Mouse (Mus musculus) olfactory bulb, adult 2 months (tissue): ENCODE data around the gene Il2ra. TPM values are rescaled to one million over a fixed set of nuclear protein-coding genes. Genes with fewer than 3 reads are reported as not detected.

Source experiments
- H3K27ac ChIP-seq: fragments of 200-500 bp; 2 replicates; pipeline ENCODE4 v1.5.1; 2012; ENCODE audit warnings: low read depth, low read length; ENCODE audit not compliant: insufficient read depth
- H3K4me1 ChIP-seq: fragments of 200-500 bp; 2 replicates; pipeline ENCODE4 v1.6.1; 2012; ENCODE audit warnings: low read length; ENCODE audit not compliant: control insufficient read depth, insufficient read depth
- H3K4me3 ChIP-seq: fragments of 200-500 bp; 2 replicates; pipeline ENCODE4 v1.5.1; 2012; ENCODE audit warnings: mild to moderate bottlenecking, low read depth, low read length, moderate library complexity; ENCODE audit not compliant: insufficient read depth
- CTCF ChIP-seq: fragments of 200-500 bp; IDR thresholded peaks from 2 replicates; pipeline ENCODE4 v1.5.1; 2012; ENCODE audit warnings: low read depth, mild to moderate bottlenecking, low read length, moderate library complexity; ENCODE audit not compliant: insufficient read depth
- POLR2A ChIP-seq: fragments of 200-500 bp; IDR thresholded peaks from 2 replicates; pipeline ENCODE4 v1.6.1; 2012; ENCODE audit warnings: mild to moderate bottlenecking, low read depth, low read length, moderate library complexity; ENCODE audit not compliant: insufficient read depth
- WGBS: fragments of 180-500 bp; shearing (Covaris S2); methylation state at CpG from one replicate; pipeline ENCODE4 v1.1.7; 2018; 5-methylcytosine and 5-hydroxymethylcytosine counted together
- polyA plus RNA-seq: library from polyadenylated mRNA; stranded (reverse); fragments of >200 nt; gene quantifications from 2 replicates; pipeline ENCODE4 v1.2.4, GENCODE M21; 2012; ENCODE audit warnings: low replicate concordance; ENCODE audit not compliant: missing spikeins, insufficient read depth, insufficient read length

The Il2ra gene
- polyA plus RNA-seq, 1 experiment = not detected

DNA sequence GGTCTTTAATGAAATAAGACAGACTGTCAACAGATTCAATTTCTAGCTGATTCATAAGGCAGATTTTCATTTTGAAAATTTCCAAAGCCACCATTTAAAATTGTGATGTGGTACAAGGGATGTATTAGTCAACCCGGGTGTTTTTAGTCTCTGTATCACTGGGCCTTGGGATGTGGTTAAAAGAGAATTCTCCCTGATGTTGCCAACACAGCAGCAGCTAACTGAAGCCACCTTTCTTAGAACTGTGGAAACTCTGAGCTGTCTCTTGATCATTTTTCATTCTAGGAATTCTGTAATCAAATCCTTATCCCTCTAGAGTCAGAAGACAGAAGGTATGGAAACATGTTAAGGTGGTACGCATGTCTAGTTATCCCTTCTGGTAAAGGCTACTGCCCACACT lies 2.7 kb downstream of the Il2ra start:
- TF ChIP-seq POLR2A (no peak), CTCF (no peak)
- 94% methylated on average over 2 of the region's 2 CpGs for WGBS
- no peak overlapping the region for H3K27ac ChIP-seq
- no peak overlapping the region for H3K4me3 ChIP-seq
- H3K4me1 ChIP-seq = no peaks in the 10 kb centered on the region

DNA sequence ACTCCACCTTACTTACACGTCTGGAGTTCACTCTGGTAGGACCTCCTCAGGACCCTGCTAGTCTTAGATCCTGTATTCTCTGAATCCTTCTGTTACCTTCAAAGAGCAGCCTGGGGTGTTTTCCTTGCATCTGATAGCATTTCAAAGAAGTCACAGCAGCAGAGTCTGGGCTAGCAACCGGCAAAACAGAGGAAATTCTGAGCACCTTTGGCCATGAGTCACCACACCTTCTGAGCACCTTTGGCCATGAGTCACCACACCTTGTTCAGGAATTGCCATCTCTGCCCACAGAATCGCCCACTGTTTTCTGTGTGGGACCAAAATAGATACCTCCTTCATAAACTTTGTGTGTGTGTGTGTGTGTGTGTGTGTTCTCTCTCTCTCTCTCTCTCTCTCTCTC lies 8.9 kb downstream of the Il2ra start:
- Histone ChIP-seq H3K4me3 (no peak overlapping the region), H3K4me1 (no peaks in the 10 kb centered on the region), H3K27ac (no peak overlapping the region)
- 63% methylated on average over 3 of the region's 3 CpGs for WGBS
- TF ChIP-seq CTCF (no peak), POLR2A (no peak)

DNA sequence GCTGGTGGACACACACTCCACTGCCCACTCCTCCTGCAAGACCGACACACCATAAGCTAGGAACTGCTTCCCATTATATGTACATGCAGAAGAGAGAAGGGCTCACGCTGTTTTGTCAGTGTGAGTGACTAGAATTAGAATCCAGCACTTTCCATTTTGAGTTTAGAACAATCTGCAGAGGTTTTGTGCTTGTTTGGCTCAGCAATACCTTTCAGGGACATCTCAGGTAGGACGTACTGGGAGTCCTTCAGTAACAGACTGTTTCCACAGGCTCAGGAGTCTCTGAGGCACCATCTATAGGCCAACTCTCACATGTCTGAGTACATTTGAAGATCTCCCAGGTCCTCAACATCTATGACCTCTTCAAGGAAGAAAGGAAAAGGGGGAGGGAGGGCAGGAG lies 9.6 kb downstream of the Il2ra start:
- Histone ChIP-seq H3K4me3 (no peak overlapping the region), H3K4me1 (no peaks in the 10 kb centered on the region), H3K27ac (no peak overlapping the region)
- TF ChIP-seq POLR2A = no peak
- TF ChIP-seq CTCF = no peak
- 84% methylated on average over 3 of the region's 3 CpGs for WGBS

DNA sequence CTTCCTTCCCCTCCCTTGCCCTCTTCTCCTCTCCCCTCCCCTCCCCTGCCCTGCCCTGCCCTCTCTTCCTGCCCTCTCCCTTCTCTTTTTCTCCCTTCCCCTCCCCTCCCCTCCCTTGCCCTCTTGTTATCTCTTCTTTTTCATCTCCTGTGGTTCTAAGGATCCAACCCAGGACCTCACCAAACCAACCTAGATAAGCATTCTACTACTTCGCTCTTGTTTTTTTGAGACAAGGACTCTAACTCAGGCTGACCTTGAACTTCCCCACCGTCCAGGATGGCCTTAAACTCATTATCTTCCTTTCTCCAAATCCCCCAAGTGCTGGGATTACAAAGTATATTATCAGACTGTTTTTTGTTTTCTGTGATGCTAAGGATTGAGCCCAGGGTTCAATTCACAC lies 10.2 kb downstream of the Il2ra start:
- TF ChIP-seq CTCF = no peak
- TF ChIP-seq POLR2A = no peak
- 80% methylated on average over 2 of the region's 2 CpGs for WGBS
- H3K27ac ChIP-seq = no peak overlapping the region
- no peak overlapping the region for H3K4me3 ChIP-seq
- no peaks in the 10 kb centered on the region for H3K4me1 ChIP-seq

DNA sequence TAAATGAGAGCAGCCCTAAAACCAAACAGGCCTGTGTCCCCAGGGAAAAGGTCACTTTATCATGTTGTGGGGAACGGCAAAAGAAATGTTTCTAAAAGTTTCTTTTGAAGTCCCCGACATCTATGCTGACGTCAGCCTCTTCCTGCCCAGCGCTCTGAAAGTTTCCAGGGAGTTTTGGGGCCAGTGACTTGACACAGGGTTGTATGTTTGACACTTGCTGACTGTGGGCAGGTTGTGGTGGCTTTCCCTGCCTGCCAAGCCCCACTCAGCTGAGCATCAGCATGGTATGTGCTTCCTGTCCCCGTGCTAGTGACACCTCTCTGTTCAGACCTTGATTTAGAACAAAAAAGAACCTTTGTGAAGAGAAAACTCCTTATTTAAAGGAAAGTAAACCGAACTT lies 10.7 kb downstream of the Il2ra start:
- TF ChIP-seq POLR2A = no peak
- no peak for TF ChIP-seq CTCF
- no peak overlapping the region for H3K27ac ChIP-seq
- H3K4me1 ChIP-seq = no peaks in the 10 kb centered on the region
- no peak overlapping the region for H3K4me3 ChIP-seq
- WGBS = 62% methylated on average over 6 of the region's 6 CpGs

DNA sequence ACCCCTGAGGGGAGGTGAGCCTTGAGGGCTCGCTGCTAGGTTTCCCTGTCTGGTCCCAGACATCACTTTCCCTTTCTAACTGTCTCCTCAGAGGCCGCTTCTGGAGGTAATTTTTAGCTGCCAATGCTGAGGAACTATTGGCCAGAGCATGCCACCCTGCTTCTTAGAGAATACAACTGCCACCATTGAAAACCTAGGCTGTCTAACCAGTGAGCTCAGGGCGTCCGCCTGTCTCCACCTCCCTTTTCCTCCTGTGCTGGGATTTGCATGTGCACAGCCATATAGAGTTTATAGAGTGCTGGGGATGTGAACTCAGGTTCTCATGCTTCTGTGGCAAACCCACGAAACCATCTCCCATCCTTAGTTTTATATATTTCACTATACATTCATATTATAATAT lies 11.2 kb downstream of the Il2ra start:
- H3K4me3 ChIP-seq = no peak overlapping the region
- WGBS = 81% methylated on average over 5 of the region's 5 CpGs
- no peaks in the 10 kb centered on the region for H3K4me1 ChIP-seq
- no peak overlapping the region for H3K27ac ChIP-seq
- TF ChIP-seq POLR2A (no peak), CTCF (no peak)

DNA sequence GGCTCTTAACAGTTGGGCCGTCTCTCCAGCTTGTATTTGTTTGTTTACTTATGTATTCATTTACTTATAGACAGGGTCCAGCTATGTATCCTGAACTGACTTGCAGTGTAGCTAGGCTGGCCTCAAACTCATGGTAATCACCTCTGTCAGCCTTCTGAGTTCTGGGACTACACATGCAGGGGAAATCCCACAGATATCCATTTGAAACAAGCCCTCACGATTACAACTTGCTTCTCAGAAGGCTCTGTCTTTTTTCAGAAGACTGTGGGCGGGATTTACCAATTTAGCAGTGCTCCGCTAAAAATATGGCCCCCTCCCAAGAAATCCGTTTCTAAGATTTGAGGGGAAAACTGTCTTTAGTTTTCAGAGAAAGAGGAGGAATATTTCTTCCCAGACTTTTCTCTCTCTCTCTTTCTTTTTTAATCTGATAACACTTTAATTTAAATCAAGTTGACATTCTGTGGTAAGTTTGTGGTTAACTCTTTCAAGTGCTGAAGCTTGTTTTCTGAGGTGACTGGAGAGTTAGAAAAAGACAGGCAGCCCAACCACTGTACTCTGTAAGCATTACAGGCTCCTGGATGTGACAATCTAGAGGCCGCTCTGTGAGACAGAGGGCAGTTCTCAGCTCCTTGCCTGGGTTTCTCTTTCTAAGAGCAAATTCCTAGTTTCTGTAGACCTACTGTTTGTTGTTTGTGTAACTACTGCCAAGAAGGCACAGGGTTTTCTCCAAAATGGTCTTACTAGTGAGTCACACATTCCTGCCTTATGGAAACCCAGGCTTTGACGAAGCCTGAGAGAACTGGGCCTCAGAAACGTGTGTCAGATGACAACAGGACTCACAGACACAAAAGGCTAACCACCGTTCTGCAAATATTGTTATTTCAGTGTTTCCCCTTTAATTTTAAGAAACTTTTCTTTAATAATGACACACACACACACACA lies 12.7 kb downstream of the Il2ra start:
- WGBS = 46% methylated on average over 9 of the region's 9 CpGs
- TF ChIP-seq CTCF (no peak), POLR2A (no peak)
- no peaks in the 10 kb centered on the region for H3K4me1 ChIP-seq
- no peak overlapping the region for H3K27ac ChIP-seq
- H3K4me3 ChIP-seq = no peak overlapping the region

DNA sequence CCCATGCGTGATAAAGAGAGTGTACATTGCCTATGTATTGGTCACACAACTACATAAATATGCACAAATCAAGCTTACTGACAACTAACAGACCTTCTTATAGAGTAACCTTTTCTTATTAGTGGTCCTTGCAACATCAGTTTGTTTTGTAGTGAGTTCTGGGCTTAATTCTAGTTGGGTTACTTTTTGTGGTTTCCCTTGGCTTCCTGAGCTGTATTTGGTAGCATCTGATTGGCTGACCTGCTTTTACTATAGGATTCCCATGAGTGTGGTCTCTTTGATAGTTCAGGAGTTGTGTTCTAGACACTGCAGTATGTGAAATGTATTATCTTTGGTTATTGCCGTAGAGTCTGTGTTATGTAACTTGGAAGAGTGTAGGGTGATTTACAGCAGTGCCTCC lies 15.0 kb downstream of the Il2ra start:
- no peaks in the 10 kb centered on the region for H3K4me1 ChIP-seq
- TF ChIP-seq POLR2A (no peak), CTCF (no peak)
- H3K4me3 ChIP-seq = no peak overlapping the region
- no peak overlapping the region for H3K27ac ChIP-seq
- WGBS = 97% methylated on average over 2 of the region's 2 CpGs

DNA sequence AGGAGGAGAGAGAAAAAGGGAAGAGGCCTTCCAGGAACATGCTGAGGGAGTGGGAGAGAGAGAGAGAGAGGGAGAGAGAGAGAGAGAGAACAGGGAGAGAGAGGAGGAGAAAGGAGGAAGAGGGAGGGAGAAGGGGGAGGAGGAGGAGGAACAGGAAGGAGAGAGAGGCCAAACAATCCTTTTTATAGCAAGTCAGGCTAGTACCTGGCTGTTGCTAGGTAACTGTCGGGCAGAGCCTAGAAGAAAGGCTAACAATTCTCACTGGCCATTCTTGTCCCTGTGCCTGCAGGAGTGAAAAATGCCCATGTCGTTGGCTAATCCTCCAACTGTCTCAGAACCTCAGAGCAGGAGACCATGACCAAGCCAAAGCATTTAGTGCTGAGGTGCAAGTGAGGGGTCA lies 16.7 kb downstream of the Il2ra start:
- H3K4me3 ChIP-seq = no peak overlapping the region
- no peak overlapping the region for H3K27ac ChIP-seq
- WGBS = 14% methylated on average over 2 of the region's 2 CpGs
- H3K4me1 ChIP-seq = no peaks in the 10 kb centered on the region
- TF ChIP-seq CTCF (no peak), POLR2A (no peak)
